Mouse (Mus musculus): ENCODE data around the gene Tceal9.

The Tceal9 gene

DNA sequence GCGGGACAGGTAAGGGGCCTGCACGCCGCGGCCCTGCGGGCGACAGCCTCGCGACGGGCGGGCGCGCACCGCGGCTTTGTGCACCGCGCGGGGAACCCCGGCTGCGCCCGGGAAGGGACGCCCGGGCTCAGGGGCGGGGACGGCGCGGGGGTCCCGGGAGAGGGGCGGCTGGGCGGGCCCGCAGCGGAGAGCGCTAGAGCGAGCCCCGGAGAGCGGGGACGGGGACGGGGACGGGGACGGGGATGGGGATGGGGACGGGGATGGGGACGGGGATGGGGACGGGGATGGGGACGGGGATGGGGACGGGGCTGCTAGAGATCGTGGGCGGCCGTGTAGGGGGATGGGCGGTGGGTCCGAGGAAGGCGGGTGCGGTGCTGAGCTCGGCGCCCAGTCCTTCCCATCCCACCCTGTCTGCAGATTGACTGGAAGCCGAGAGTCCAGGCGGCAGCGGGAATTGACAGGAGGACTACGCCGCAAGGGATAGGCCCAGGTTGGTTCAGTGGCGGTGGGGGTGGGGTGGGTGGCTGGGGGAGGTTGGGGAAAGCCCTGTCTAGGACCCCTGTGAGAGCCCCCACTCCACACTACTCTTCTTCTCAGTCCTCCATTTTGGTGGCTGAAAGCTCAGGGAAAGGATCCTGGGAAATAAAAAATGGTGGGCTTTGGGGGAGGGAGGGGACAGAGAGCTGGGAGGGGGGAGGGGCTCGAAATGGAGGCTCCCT, 25.7 kb downstream of the Tceal9 start:
- ATAC-seq (ENCODE audit: low TSS enrichment): 0 out of 2 replicates have a peak, but pooled peaks have one; percentile 13

DNA sequence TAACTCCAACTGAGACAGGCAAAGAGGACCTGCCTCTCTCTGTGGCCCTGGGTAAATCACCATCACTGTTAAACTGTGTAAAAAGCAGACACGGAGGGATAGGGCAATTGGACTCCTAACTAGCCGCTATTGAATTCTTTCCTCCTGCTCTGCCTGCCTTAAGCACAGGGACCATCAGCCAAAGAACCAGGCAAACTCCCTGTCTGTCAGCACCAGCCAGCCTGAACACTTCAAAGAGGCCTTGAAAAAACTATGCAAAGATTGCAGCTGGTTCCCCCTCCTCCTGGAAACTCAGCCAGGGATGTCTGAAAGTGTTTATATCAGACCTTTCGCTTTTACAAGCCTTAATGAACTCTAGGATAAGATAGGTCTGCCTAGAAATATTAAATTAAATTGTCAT, 29.7 kb downstream of the Tceal9 start:
- no peak for ATAC-seq (ENCODE audit: low TSS enrichment)

DNA sequence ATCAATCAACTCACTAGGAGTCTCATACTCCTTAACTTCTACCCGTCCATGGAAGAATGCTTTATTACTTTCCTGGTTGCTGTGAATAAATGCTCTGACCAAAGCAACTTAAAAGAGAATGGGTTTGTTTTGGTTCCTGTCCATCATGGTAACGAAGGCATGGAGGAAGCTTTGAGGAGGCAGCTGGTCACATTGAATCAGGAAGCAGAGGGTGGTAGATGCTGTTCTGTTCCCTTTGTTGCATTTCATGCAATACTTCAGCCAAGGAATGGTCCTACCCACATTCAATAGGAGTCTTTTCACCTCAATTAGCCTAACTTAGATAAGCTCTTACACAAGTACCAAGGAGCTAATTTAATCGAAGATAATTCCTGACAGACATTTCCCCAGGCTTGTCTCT, 30.5 kb downstream of the Tceal9 start:
- ATAC-seq (ENCODE audit: low TSS enrichment): no peak

DNA sequence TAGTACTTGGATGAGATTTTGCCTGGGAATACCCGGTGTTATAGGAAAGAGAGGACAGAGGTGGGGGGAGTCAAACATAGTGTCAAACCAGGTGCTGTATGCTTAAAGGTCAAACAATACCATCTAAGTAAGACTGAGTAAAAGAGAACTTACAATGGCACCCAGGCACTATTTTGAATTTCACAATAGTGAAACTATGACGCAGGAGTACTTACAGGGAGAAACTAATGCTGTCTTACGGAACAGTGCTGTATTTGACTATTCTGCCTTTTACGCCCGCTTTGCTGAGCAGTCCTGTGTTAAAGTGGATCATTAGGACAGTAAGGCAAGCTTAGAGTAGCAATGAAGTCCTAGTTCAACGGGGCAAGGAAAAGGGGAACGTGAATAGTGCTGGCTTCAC, 32.7 kb downstream of the Tceal9 start:
- no peak for ATAC-seq (ENCODE audit: low TSS enrichment)

DNA sequence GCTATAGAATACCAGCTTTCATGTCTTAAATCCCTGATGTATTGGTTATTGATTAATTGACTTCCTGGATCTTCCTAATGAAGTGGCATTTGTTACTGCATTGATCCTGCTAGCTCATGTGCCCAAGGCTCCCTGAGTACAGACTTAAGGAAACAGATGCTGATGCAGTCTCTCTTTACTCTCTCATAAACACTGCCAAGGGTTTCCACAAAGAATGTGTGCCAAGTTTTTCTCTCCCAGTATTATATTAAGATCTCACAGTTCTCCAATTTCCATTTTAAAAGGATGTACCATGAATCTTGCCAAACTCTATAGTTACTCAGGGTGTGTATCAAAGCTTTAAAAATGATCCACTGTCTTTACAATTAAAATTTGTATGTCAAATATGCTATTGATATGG, 33.5 kb downstream of the Tceal9 start:
- peak; percentile 73 for ATAC-seq (ENCODE audit: low TSS enrichment)

DNA sequence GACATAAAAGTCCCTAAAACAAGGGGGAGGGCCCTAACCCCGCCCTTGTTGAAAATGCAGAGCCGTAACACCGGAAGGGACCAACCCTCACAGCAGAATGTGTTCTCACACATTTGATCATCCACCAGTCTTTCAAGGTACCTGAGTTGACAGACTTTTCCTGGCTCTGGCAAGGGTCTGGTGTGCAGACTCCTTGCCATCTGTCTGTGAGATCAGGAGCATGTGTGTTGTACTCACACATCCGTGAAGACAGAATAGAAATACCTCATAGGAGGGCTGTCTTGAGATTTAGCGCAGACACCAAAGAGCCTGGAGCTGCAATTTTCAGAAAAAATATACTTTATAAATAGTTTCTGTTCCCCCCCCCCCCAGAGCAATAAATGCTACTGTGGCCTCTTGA, 34.5 kb downstream of the Tceal9 start:
- ATAC-seq (ENCODE audit: low TSS enrichment): peak; percentile 91

DNA sequence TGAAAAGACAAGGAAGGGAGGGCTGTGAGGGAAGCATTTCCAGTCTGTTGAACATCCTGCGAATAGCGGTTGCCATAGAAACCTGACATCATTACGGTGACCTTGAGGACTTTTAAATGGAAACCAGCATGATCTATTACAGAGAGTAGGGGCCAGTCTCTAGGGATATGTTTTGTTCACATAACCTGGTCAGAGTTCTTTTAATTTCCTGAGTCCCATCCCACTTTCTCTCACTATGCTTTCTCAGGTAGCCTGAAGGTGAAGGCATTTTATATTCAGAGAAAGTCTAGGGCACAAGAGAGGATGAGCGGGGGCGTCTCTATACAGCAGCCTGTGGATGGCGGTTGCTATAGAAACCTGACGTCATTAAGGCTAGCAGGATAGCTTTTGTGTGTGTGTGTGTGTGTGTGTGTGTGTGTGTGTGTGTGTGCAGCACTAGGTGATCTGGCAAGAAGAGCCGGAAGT, 46.0 kb downstream of the Tceal9 start:
- peak; percentile 96 for ATAC-seq (ENCODE audit: low TSS enrichment)

Measured in frontal cortex, adult (tissue).